Mouse (Mus musculus): ENCODE measurements at regions not wholly inside any gene's neighbourhood (a gene's known extent, or its start where the extent isn't known, plus 50 kb on each side); places are given as distances from the start of the nearest gene placed in this dataset.

- no peaks in the 10 kb centered on the region for H3K27me3 ChIP-seq (ENCODE audit: control insufficient read depth, insufficient read depth, low read length)
- no peak overlapping the region for H3K9ac ChIP-seq (ENCODE audit: low read length)
- H3K27ac ChIP-seq (replicated peaks) = no peak overlapping the region; the same call in 1 of the 2 replicates
- 84% methylated on average over 32 of the region's 32 CpGs for WGBS
- DNase-seq (ENCODE audit: low spot score) (no peak), ATAC-seq (ENCODE audit: low FRiP score, low TSS enrichment) (no peak)
- no peak for TF ChIP-seq CTCF (IDR thresholded peaks at IDR 0.05; ENCODE audit: low read depth)
- no peak for TF ChIP-seq EP300 (optimal IDR thresholded peaks at IDR 0.05)
- no peaks in the 10 kb centered on the region for H3K9me3 ChIP-seq (ENCODE audit: control insufficient read depth, low read length)
- H3K4me2 ChIP-seq (replicated peaks; ENCODE audit: low read depth) = no peak overlapping the region
- no peaks in the 10 kb centered on the region for H3K4me1 ChIP-seq (replicated peaks; ENCODE audit: control insufficient read depth, insufficient read depth)
- H3K36me3 ChIP-seq (ENCODE audit: control insufficient read depth, insufficient read depth, low read length) = no peaks in the 10 kb centered on the region
- no peak overlapping the region for H3K4me3 ChIP-seq (ENCODE audit: low read depth, low read length)
Observed at GRCm38 (mm10) chr17:31732176-31732880, 54.7 kb downstream of the Cryaa start.

- Histone ChIP-seq H3K4me3 (ENCODE audit: low read depth, low read length) (no peak overlapping the region), H3K4me2 (replicated peaks; ENCODE audit: low read depth) (no peak overlapping the region), H3K9me3 (ENCODE audit: control insufficient read depth, low read length) (no peaks in the 10 kb centered on the region), H3K4me1 (replicated peaks; ENCODE audit: control insufficient read depth, insufficient read depth) (no peaks in the 10 kb centered on the region), H3K27ac (replicated peaks) (no peak overlapping the region), H3K36me3 (ENCODE audit: control insufficient read depth, insufficient read depth, low read length) (no peaks in the 10 kb centered on the region), H3K9ac (ENCODE audit: low read length) (no peak overlapping the region), H3K27me3 (ENCODE audit: control insufficient read depth, insufficient read depth, low read length) (no peaks in the 10 kb centered on the region)
- no peak for ATAC-seq (ENCODE audit: low FRiP score, low TSS enrichment)
- DNase-seq (ENCODE audit: low spot score) = no peak
- TF ChIP-seq EP300 (optimal IDR thresholded peaks at IDR 0.05) (no peak), CTCF (IDR thresholded peaks at IDR 0.05; ENCODE audit: low read depth) (no peak)
- WGBS = 49% methylated on average over 7 of the region's 7 CpGs
Observed at GRCm38 (mm10) chr17:31734521-31734920, 56.9 kb downstream of the Cryaa start.

GRCm38 (mm10) chr17:31736716-31737115, 59.1 kb downstream of the Cryaa start:
- 51% methylated on average over 6 of the region's 6 CpGs for WGBS
- H3K27me3 ChIP-seq (ENCODE audit: control insufficient read depth, insufficient read depth, low read length) = no peaks in the 10 kb centered on the region
- H3K4me3 ChIP-seq (ENCODE audit: low read depth, low read length) = no peak overlapping the region
- no peaks in the 10 kb centered on the region for H3K36me3 ChIP-seq (ENCODE audit: control insufficient read depth, insufficient read depth, low read length)
- H3K4me1 ChIP-seq (replicated peaks; ENCODE audit: control insufficient read depth, insufficient read depth) = no peaks in the 10 kb centered on the region
- peak overlapping the region; percentile 67 for H3K27ac ChIP-seq (replicated peaks)
- H3K9me3 ChIP-seq (ENCODE audit: control insufficient read depth, low read length) = no peaks in the 10 kb centered on the region
- ATAC-seq (ENCODE audit: low FRiP score, low TSS enrichment) = peak; percentile 79
- DNase-seq (ENCODE audit: low spot score) = peak; percentile 58
- H3K4me2 ChIP-seq (replicated peaks; ENCODE audit: low read depth) = no peak overlapping the region
- TF ChIP-seq EP300 (optimal IDR thresholded peaks at IDR 0.05) = no peak
- no peak for TF ChIP-seq CTCF (IDR thresholded peaks at IDR 0.05; ENCODE audit: low read depth)
- no peak overlapping the region for H3K9ac ChIP-seq (ENCODE audit: low read length)

- no peaks in the 10 kb centered on the region for H3K4me1 ChIP-seq (replicated peaks; ENCODE audit: control insufficient read depth, insufficient read depth)
- H3K27ac ChIP-seq (replicated peaks) = no peak overlapping the region
- H3K4me2 ChIP-seq (replicated peaks; ENCODE audit: low read depth) = no peak overlapping the region
- DNase-seq (ENCODE audit: low spot score) (no peak), ATAC-seq (ENCODE audit: low FRiP score, low TSS enrichment) (no peak)
- TF ChIP-seq EP300 (optimal IDR thresholded peaks at IDR 0.05) = no peak
- no peak for TF ChIP-seq CTCF (IDR thresholded peaks at IDR 0.05; ENCODE audit: low read depth)
- H3K27me3 ChIP-seq (ENCODE audit: control insufficient read depth, insufficient read depth, low read length) = no peaks in the 10 kb centered on the region
- H3K9me3 ChIP-seq (ENCODE audit: control insufficient read depth, low read length) = no peaks in the 10 kb centered on the region
- H3K4me3 ChIP-seq (ENCODE audit: low read depth, low read length) = no peak overlapping the region
- 70% methylated on average over 3 of the region's 3 CpGs for WGBS
- no peak overlapping the region for H3K9ac ChIP-seq (ENCODE audit: low read length)
- H3K36me3 ChIP-seq (ENCODE audit: control insufficient read depth, insufficient read depth, low read length) = no peaks in the 10 kb centered on the region
Observed at GRCm38 (mm10) chr17:31738249-31738648, 60.6 kb downstream of the Cryaa start.

GRCm38 (mm10) chr17:31739586-31739985, 62.0 kb downstream of the Cryaa start:
- H3K4me1 ChIP-seq (replicated peaks; ENCODE audit: control insufficient read depth, insufficient read depth) = no peaks in the 10 kb centered on the region
- H3K27ac ChIP-seq (replicated peaks) = peak overlapping the region; percentile 35; the same call in 1 of the 2 replicates
- H3K4me2 ChIP-seq (replicated peaks; ENCODE audit: low read depth) = no peak overlapping the region
- no peaks in the 10 kb centered on the region for H3K27me3 ChIP-seq (ENCODE audit: control insufficient read depth, insufficient read depth, low read length)
- no peak overlapping the region for H3K4me3 ChIP-seq (ENCODE audit: low read depth, low read length)
- DNase-seq (ENCODE audit: low spot score) = no peak
- 37% methylated on average over 11 of the region's 11 CpGs for WGBS
- H3K9me3 ChIP-seq (ENCODE audit: control insufficient read depth, low read length) = no peaks in the 10 kb centered on the region
- TF ChIP-seq CTCF (IDR thresholded peaks at IDR 0.05; ENCODE audit: low read depth) (no peak), EP300 (optimal IDR thresholded peaks at IDR 0.05) (no peak)
- no peak overlapping the region for H3K9ac ChIP-seq (ENCODE audit: low read length)
- no peaks in the 10 kb centered on the region for H3K36me3 ChIP-seq (ENCODE audit: control insufficient read depth, insufficient read depth, low read length)
- ATAC-seq (ENCODE audit: low FRiP score, low TSS enrichment) = no peak

- DNase-seq (ENCODE audit: low spot score) (no peak), ATAC-seq (ENCODE audit: low FRiP score, low TSS enrichment) (no peak)
- H3K27ac ChIP-seq (replicated peaks) = peak overlapping the region; percentile 35; the same call in 1 of the 2 replicates
Observed at GRCm38 (mm10) chr17:31740059-31740458, 62.5 kb downstream of the Cryaa start.

More at GRCm38 (mm10) chr17:31740059-31740458, 62.5 kb downstream of the Cryaa start:
- WGBS = 66% methylated on average over 11 of the region's 11 CpGs
- Histone ChIP-seq H3K27me3 (ENCODE audit: control insufficient read depth, insufficient read depth, low read length) (no peaks in the 10 kb centered on the region), H3K9me3 (ENCODE audit: control insufficient read depth, low read length) (no peaks in the 10 kb centered on the region), H3K9ac (ENCODE audit: low read length) (no peak overlapping the region), H3K36me3 (ENCODE audit: control insufficient read depth, insufficient read depth, low read length) (no peaks in the 10 kb centered on the region), H3K4me2 (replicated peaks; ENCODE audit: low read depth) (no peak overlapping the region), H3K4me3 (ENCODE audit: low read depth, low read length) (no peak overlapping the region), H3K4me1 (replicated peaks; ENCODE audit: control insufficient read depth, insufficient read depth) (no peaks in the 10 kb centered on the region)
- no peak for TF ChIP-seq EP300 (optimal IDR thresholded peaks at IDR 0.05)
- no peak for TF ChIP-seq CTCF (IDR thresholded peaks at IDR 0.05; ENCODE audit: low read depth)
